Mouse (Mus musculus) stomach, embryonic 15.5 days (tissue): ENCODE measurements around the gene Agtpbp1. TPM values are rescaled to one million over a fixed set of nuclear protein-coding genes. Genes with fewer than 3 reads are reported as not detected.

Source experiments
- ATAC-seq: fragments of 200-750 bp; cut with Nextera tagmentation; 2 replicates; pipeline ENCODE4 v1.8.0; 2017; ENCODE audit warnings: low read depth, moderate number of reproducible peaks, moderate TSS enrichment; ENCODE audit not compliant: insufficient read depth, low FRiP score
- H3K27ac ChIP-seq: fragments of 300-500 bp; sonication (generic); 2 replicates; pipeline ENCODE4 v1.5.1; 2015; ENCODE audit warnings: mild to moderate bottlenecking, inconsistent platforms
- H3K27me3 ChIP-seq: fragments of 300-500 bp; sonication (generic); replicated peaks from 2 replicates; pipeline ENCODE4 v1.6.1; 2015; ENCODE audit warnings: inconsistent platforms
- H3K36me3 ChIP-seq: fragments of 300-500 bp; sonication (generic); 2 replicates; pipeline ENCODE4 v1.6.1; 2015; ENCODE audit warnings: inconsistent platforms
- H3K4me1 ChIP-seq: fragments of 300-500 bp; sonication (generic); 2 replicates; pipeline ENCODE4 v1.6.1; 2015; ENCODE audit warnings: inconsistent platforms
- H3K4me2 ChIP-seq: fragments of 300-500 bp; sonication (generic); 2 replicates; pipeline ENCODE4 v1.6.1; 2015; ENCODE audit warnings: mild to moderate bottlenecking, inconsistent platforms
- H3K4me3 ChIP-seq: fragments of 300-500 bp; sonication (generic); replicated peaks from 2 replicates; pipeline ENCODE4 v1.5.1; 2015; ENCODE audit warnings: inconsistent platforms
- H3K9ac ChIP-seq: fragments of 300-500 bp; sonication (generic); 2 replicates; pipeline ENCODE4 v1.6.1; 2015; ENCODE audit warnings: inconsistent platforms
- H3K9me3 ChIP-seq: fragments of 300-500 bp; sonication (generic); 2 replicates; pipeline ENCODE4 v1.6.1; 2016; ENCODE audit warnings: inconsistent platforms
- WGBS: fragments of 180-500 bp; shearing (Covaris S2); methylation state at CpG from one replicate; pipeline ENCODE4 v1.1.7; 2015; 5-methylcytosine and 5-hydroxymethylcytosine counted together
- polyA plus RNA-seq: library from polyadenylated mRNA; unstranded; fragments of >200 nt; fragmentation: Nextera tagmentation; extraction: Ambion mirVana; gene quantifications from 2 replicates; pipeline ENCODE4 v1.2.1, GENCODE M21; 2015

The Agtpbp1 gene
- polyA plus RNA-seq, 1 experiment from 2014 or later = 20.1 TPM

- H3K27me3 ChIP-seq = no peaks in the 10 kb centered on the region
- H3K4me2 ChIP-seq = no peak overlapping the region
- no peak for ATAC-seq
- H3K36me3 ChIP-seq = 0 out of 2 replicates have a peak, but pooled peaks cover 4% of the 10 kb centered on the region
- no peak overlapping the region for H3K4me3 ChIP-seq
- no peaks in the 10 kb centered on the region for H3K9me3 ChIP-seq
- no peak overlapping the region for H3K9ac ChIP-seq
- H3K4me1 ChIP-seq = no peaks in the 10 kb centered on the region
- WGBS = 59% methylated on average over 8 of the region's 8 CpGs
- H3K27ac ChIP-seq = no peak overlapping the region
Observed at GRCm38 (mm10) chr13:59474973-59475372, 110.1 kb downstream of the Agtpbp1 start.

- WGBS = 77% methylated on average over 10 of the region's 10 CpGs
- H3K9ac ChIP-seq = no peak overlapping the region
- 0 out of 2 replicates have a peak, but pooled peaks cover 4% of the 10 kb centered on the region for H3K36me3 ChIP-seq
- no peak overlapping the region for H3K4me2 ChIP-seq
- H3K9me3 ChIP-seq = no peaks in the 10 kb centered on the region
- H3K4me3 ChIP-seq = no peak overlapping the region
- H3K4me1 ChIP-seq = 0 out of 2 replicates have a peak, but pooled peaks cover under 1% of the 10 kb centered on the region
- H3K27ac ChIP-seq = no peak overlapping the region
- no peak for ATAC-seq
- no peaks in the 10 kb centered on the region for H3K27me3 ChIP-seq
Observed at GRCm38 (mm10) chr13:59473341-59473740, 111.7 kb downstream of the Agtpbp1 start.

GRCm38 (mm10) chr13:59472222-59472621 is 112.8 kb downstream of the Agtpbp1 start:
- H3K27me3 ChIP-seq = no peaks in the 10 kb centered on the region
- no peak overlapping the region for H3K4me2 ChIP-seq
- 85% methylated on average over 5 of the region's 5 CpGs for WGBS
- no peak overlapping the region for H3K4me3 ChIP-seq
- H3K9ac ChIP-seq = no peak overlapping the region
- 0 out of 2 replicates have a peak, but pooled peaks cover 1% of the 10 kb centered on the region for H3K36me3 ChIP-seq
- ATAC-seq = no peak
- H3K27ac ChIP-seq = no peak overlapping the region
- no peaks in the 10 kb centered on the region for H3K9me3 ChIP-seq
- peaks cover 9% of the 10 kb centered on the region; the same call in 1 of the 2 replicates for H3K4me1 ChIP-seq

GRCm38 (mm10) chr13:59469701-59470100 is 115.3 kb downstream of the Agtpbp1 start:
- Histone ChIP-seq H3K4me1 (peaks cover 10% of the 10 kb centered on the region; the same call in 1 of the 2 replicates), H3K4me3 (no peak overlapping the region), H3K27ac (no peak overlapping the region), H3K36me3 (0 out of 2 replicates have a peak, but pooled peaks cover 5% of the 10 kb centered on the region), H3K27me3 (no peaks in the 10 kb centered on the region), H3K9ac (no peak overlapping the region), H3K9me3 (no peaks in the 10 kb centered on the region), H3K4me2 (no peak overlapping the region)
- WGBS = 86% methylated on average over 5 of the region's 5 CpGs
- ATAC-seq = no peak

- 0 out of 2 replicates have a peak, but pooled peaks cover 5% of the 10 kb centered on the region for H3K36me3 ChIP-seq
Observed at GRCm38 (mm10) chr13:59468181-59468802, 116.7 kb downstream of the Agtpbp1 start.

GRCm38 (mm10) chr13:59467591-59467990 is 117.4 kb downstream of the Agtpbp1 start:
- no peaks in the 10 kb centered on the region for H3K9me3 ChIP-seq
- H3K4me2 ChIP-seq = no peak overlapping the region
- no peak overlapping the region for H3K4me3 ChIP-seq
- ATAC-seq = no peak
- no peaks in the 10 kb centered on the region for H3K27me3 ChIP-seq
- no peak overlapping the region for H3K9ac ChIP-seq
- H3K4me1 ChIP-seq = peaks cover 10% of the 10 kb centered on the region; the same call in 1 of the 2 replicates
- H3K27ac ChIP-seq = no peak overlapping the region
- H3K36me3 ChIP-seq = 0 out of 2 replicates have a peak, but pooled peaks cover 5% of the 10 kb centered on the region
- WGBS = 40% methylated on average over 3 of the region's 3 CpGs

More at GRCm38 (mm10) chr13:59468181-59468802, 116.7 kb downstream of the Agtpbp1 start:
- Histone ChIP-seq H3K9ac (no peak overlapping the region), H3K4me2 (no peak overlapping the region), H3K4me1 (peaks cover 10% of the 10 kb centered on the region; the same call in 1 of the 2 replicates), H3K4me3 (no peak overlapping the region), H3K9me3 (no peaks in the 10 kb centered on the region), H3K27ac (no peak overlapping the region), H3K27me3 (no peaks in the 10 kb centered on the region)
- peak; percentile 27; the same call in 1 of the 2 replicates for ATAC-seq
- WGBS = 78% methylated on average over 8 of the region's 8 CpGs

- Histone ChIP-seq H3K9me3 (no peaks in the 10 kb centered on the region), H3K4me3 (no peak overlapping the region), H3K27ac (no peak overlapping the region), H3K27me3 (no peaks in the 10 kb centered on the region), H3K36me3 (0 out of 2 replicates have a peak, but pooled peaks cover 8% of the 10 kb centered on the region), H3K4me1 (no peaks in the 10 kb centered on the region), H3K4me2 (no peak overlapping the region), H3K9ac (no peak overlapping the region)
- WGBS = 90% methylated on average over 3 of the region's 3 CpGs
- ATAC-seq = no peak
Observed at GRCm38 (mm10) chr13:59460958-59461357, 124.1 kb downstream of the Agtpbp1 start.

GRCm38 (mm10) chr13:59456203-59456602 is 128.8 kb downstream of the Agtpbp1 start:
- Histone ChIP-seq H3K27me3 (no peaks in the 10 kb centered on the region), H3K27ac (no peak overlapping the region), H3K4me2 (no peak overlapping the region), H3K9ac (no peak overlapping the region), H3K4me1 (peaks cover 10% of the 10 kb centered on the region; the same call in 1 of the 2 replicates), H3K4me3 (no peak overlapping the region), H3K36me3 (no peaks in the 10 kb centered on the region; the same call in 1 of the 2 replicates), H3K9me3 (no peaks in the 10 kb centered on the region)
- WGBS = 89% methylated on average over 1 of the region's 1 CpGs
- ATAC-seq = no peak

GRCm38 (mm10) chr13:59454001-59454785 is 130.8 kb downstream of the Agtpbp1 start:
- Histone ChIP-seq H3K4me3 (no peak overlapping the region), H3K27me3 (no peaks in the 10 kb centered on the region), H3K9ac (no peak overlapping the region), H3K4me1 (peaks cover 10% of the 10 kb centered on the region; the same call in 1 of the 2 replicates), H3K36me3 (peaks cover 6% of the 10 kb centered on the region; the same call in 1 of the 2 replicates), H3K27ac (no peak overlapping the region), H3K4me2 (no peak overlapping the region), H3K9me3 (no peaks in the 10 kb centered on the region)
- 87% methylated on average over 11 of the region's 11 CpGs for WGBS
- no peak for ATAC-seq

- Histone ChIP-seq H3K27me3 (no peaks in the 10 kb centered on the region), H3K4me2 (no peak overlapping the region), H3K4me3 (no peak overlapping the region), H3K9ac (no peak overlapping the region), H3K4me1 (peaks cover 10% of the 10 kb centered on the region; the same call in 1 of the 2 replicates), H3K36me3 (peaks cover 6% of the 10 kb centered on the region; the same call in 1 of the 2 replicates), H3K9me3 (no peaks in the 10 kb centered on the region), H3K27ac (no peak overlapping the region)
- ATAC-seq = no peak
- WGBS = 40% methylated on average over 6 of the region's 6 CpGs
Observed at GRCm38 (mm10) chr13:59453582-59453981, 131.4 kb downstream of the Agtpbp1 start.

GRCm38 (mm10) chr13:59453045-59453444 is 132.0 kb downstream of the Agtpbp1 start:
- no peak overlapping the region for H3K9ac ChIP-seq
- no peaks in the 10 kb centered on the region for H3K9me3 ChIP-seq
- ATAC-seq = no peak
- no peak overlapping the region for H3K27ac ChIP-seq
- H3K4me3 ChIP-seq = no peak overlapping the region
- H3K4me1 ChIP-seq = peaks cover 10% of the 10 kb centered on the region; the same call in 1 of the 2 replicates
- peaks cover 6% of the 10 kb centered on the region; the same call in 1 of the 2 replicates for H3K36me3 ChIP-seq
- H3K27me3 ChIP-seq = no peaks in the 10 kb centered on the region
- WGBS = 46% methylated on average over 2 of the region's 2 CpGs
- no peak overlapping the region for H3K4me2 ChIP-seq
